Mouse (Mus musculus): Measurements from ENCODE around the gene Gsta2. TPM values are rescaled to one million over a fixed set of nuclear protein-coding genes. Genes with fewer than 3 reads are reported as not detected.

Gene Gsta2
- 301 and 320 TPM in 2 replicates for polyA plus RNA-seq (2015; fragmentation: Nextera tagmentation; extraction: Ambion mirVana)

- no peak within 1 kb of the TSS for H3K9ac ChIP-seq (ENCODE audit: low read depth, low read length)
- no peaks in the 10 kb centered on the region for H3K36me3 ChIP-seq (ENCODE audit: insufficient read depth, low read length)
- no peaks in the 10 kb centered on the region for H3K9me3 ChIP-seq (replicated peaks; ENCODE audit: low read length)
- no peaks in the 10 kb centered on the region for H3K27me3 ChIP-seq (ENCODE audit: insufficient read depth, low read length)
- H3K4me3 ChIP-seq (replicated peaks; ENCODE audit: low read depth, low read length) = no peak within 1 kb of the TSS
- WGBS = 89% methylated on average over 8 of the region's 8 CpGs
- no peak for TF ChIP-seq CTCF (IDR thresholded peaks at IDR 0.05; ENCODE audit: low read depth)
- no peak for ATAC-seq (replicated peaks; ENCODE audit: low FRiP score, low read depth)
- no peaks in the 10 kb centered on the region for H3K4me1 ChIP-seq (replicated peaks; ENCODE audit: insufficient read depth, low read length)
- no peak within 1 kb of the TSS; the same call in 1 of the 2 replicates for H3K27ac ChIP-seq
- no peak for DNase-seq (ENCODE audit: low spot score)
- no peak within 1 kb of the TSS for H3K4me2 ChIP-seq (ENCODE audit: low read length)
These were observed at the start of gene Gsta2 for GRCm38 (mm10) chr9:78355611-78356010. Gsta2 (minus strand) TSS chr9:78355788.

GRCm38 (mm10) chr9:78401596-78401995 is 46.0 kb upstream of the Gsta2 start:
- TF ChIP-seq CTCF (IDR thresholded peaks at IDR 0.05; ENCODE audit: low read depth) = no peak
- Histone ChIP-seq H3K27ac (no peak overlapping the region), H3K4me2 (ENCODE audit: low read length) (no peak overlapping the region), H3K9me3 (replicated peaks; ENCODE audit: low read length) (no peaks in the 10 kb centered on the region), H3K4me3 (replicated peaks; ENCODE audit: low read depth, low read length) (no peak overlapping the region), H3K27me3 (ENCODE audit: insufficient read depth, low read length) (0 out of 2 replicates have a peak, but pooled peaks cover 4% of the 10 kb centered on the region), H3K4me1 (replicated peaks; ENCODE audit: insufficient read depth, low read length) (no peaks in the 10 kb centered on the region), H3K36me3 (ENCODE audit: insufficient read depth, low read length) (no peaks in the 10 kb centered on the region), H3K9ac (ENCODE audit: low read depth, low read length) (no peak overlapping the region)
- ATAC-seq (replicated peaks; ENCODE audit: low FRiP score, low read depth) = no peak
- 97% methylated on average over 7 of the region's 7 CpGs for WGBS
- no peak for DNase-seq (ENCODE audit: low spot score)

GRCm38 (mm10) chr9:78400570-78400969 is 45.0 kb upstream of the Gsta2 start:
- TF ChIP-seq CTCF (IDR thresholded peaks at IDR 0.05; ENCODE audit: low read depth) = no peak
- Histone ChIP-seq H3K9ac (ENCODE audit: low read depth, low read length) (no peak overlapping the region), H3K4me2 (ENCODE audit: low read length) (no peak overlapping the region), H3K4me1 (replicated peaks; ENCODE audit: insufficient read depth, low read length) (peaks cover 6% of the 10 kb centered on the region), H3K27me3 (ENCODE audit: insufficient read depth, low read length) (peaks cover 11% of the 10 kb centered on the region; the same call in 1 of the 2 replicates), H3K9me3 (replicated peaks; ENCODE audit: low read length) (no peaks in the 10 kb centered on the region), H3K36me3 (ENCODE audit: insufficient read depth, low read length) (no peaks in the 10 kb centered on the region), H3K4me3 (replicated peaks; ENCODE audit: low read depth, low read length) (no peak overlapping the region), H3K27ac (no peak overlapping the region)
- DNase-seq (ENCODE audit: low spot score) (no peak), ATAC-seq (replicated peaks; ENCODE audit: low FRiP score, low read depth) (no peak)
- 65% methylated on average over 5 of the region's 5 CpGs for WGBS

- no peak for TF ChIP-seq CTCF (IDR thresholded peaks at IDR 0.05; ENCODE audit: low read depth)
- Histone ChIP-seq H3K4me2 (ENCODE audit: low read length) (peak overlapping the region; percentile 54; the same call in 1 of the 2 replicates), H3K9me3 (replicated peaks; ENCODE audit: low read length) (no peaks in the 10 kb centered on the region), H3K36me3 (ENCODE audit: insufficient read depth, low read length) (no peaks in the 10 kb centered on the region), H3K4me1 (replicated peaks; ENCODE audit: insufficient read depth, low read length) (peaks cover 6% of the 10 kb centered on the region), H3K4me3 (replicated peaks; ENCODE audit: low read depth, low read length) (0 out of 2 replicates have a peak overlapping the region, but pooled peaks have one; percentile 37), H3K27ac (no peak overlapping the region), H3K9ac (ENCODE audit: low read depth, low read length) (no peak overlapping the region), H3K27me3 (ENCODE audit: insufficient read depth, low read length) (peaks cover 16% of the 10 kb centered on the region)
- DNase-seq (ENCODE audit: low spot score) (no peak), ATAC-seq (replicated peaks; ENCODE audit: low FRiP score, low read depth) (no peak)
- WGBS = 64% methylated on average over 9 of the region's 9 CpGs
These were observed 40.9 kb upstream of the Gsta2 start for GRCm38 (mm10) chr9:78396517-78396916.

GRCm38 (mm10) chr9:78395630-78396351 is 40.2 kb upstream of the Gsta2 start, which contains the start of gene Ddx43:
Ddx43 (plus strand) TSS chr9:78395777.
- WGBS = 2% methylated on average over 83 of the region's 93 CpGs
- no peak within 1 kb of the TSS for H3K27ac ChIP-seq
- H3K9ac ChIP-seq (ENCODE audit: low read depth, low read length) = peak within 1 kb of the TSS; percentile 46; the same call in 1 of the 2 replicates
- peak within 1 kb of the TSS; percentile 54 for H3K4me2 ChIP-seq (ENCODE audit: low read length)
- no peaks in the 10 kb centered on the region for H3K9me3 ChIP-seq (replicated peaks; ENCODE audit: low read length)
- peaks cover 16% of the 10 kb centered on the region for H3K27me3 ChIP-seq (ENCODE audit: insufficient read depth, low read length)
- DNase-seq (ENCODE audit: low spot score) (peak; percentile 70), ATAC-seq (replicated peaks; ENCODE audit: low FRiP score, low read depth) (peak; percentile 91)
- no peak for TF ChIP-seq CTCF (IDR thresholded peaks at IDR 0.05; ENCODE audit: low read depth)
- H3K36me3 ChIP-seq (ENCODE audit: insufficient read depth, low read length) = no peaks in the 10 kb centered on the region
- H3K4me3 ChIP-seq (replicated peaks; ENCODE audit: low read depth, low read length) = peak within 1 kb of the TSS; percentile 37
- H3K4me1 ChIP-seq (replicated peaks; ENCODE audit: insufficient read depth, low read length) = peaks cover 6% of the 10 kb centered on the region

- no peak for TF ChIP-seq CTCF (IDR thresholded peaks at IDR 0.05; ENCODE audit: low read depth)
- peak overlapping the region; percentile 54 for H3K4me2 ChIP-seq (ENCODE audit: low read length)
- DNase-seq (ENCODE audit: low spot score) = no peak
- no peak overlapping the region; the same call in 1 of the 2 replicates for H3K4me3 ChIP-seq (replicated peaks; ENCODE audit: low read depth, low read length)
- H3K27me3 ChIP-seq (ENCODE audit: insufficient read depth, low read length) = peaks cover 16% of the 10 kb centered on the region
- H3K9ac ChIP-seq (ENCODE audit: low read depth, low read length) = no peak overlapping the region
- H3K27ac ChIP-seq = no peak overlapping the region
- WGBS = 31% methylated on average over 11 of the region's 11 CpGs
- no peak for ATAC-seq (replicated peaks; ENCODE audit: low FRiP score, low read depth)
- H3K4me1 ChIP-seq (replicated peaks; ENCODE audit: insufficient read depth, low read length) = peaks cover 6% of the 10 kb centered on the region
- H3K9me3 ChIP-seq (replicated peaks; ENCODE audit: low read length) = no peaks in the 10 kb centered on the region
- H3K36me3 ChIP-seq (ENCODE audit: insufficient read depth, low read length) = no peaks in the 10 kb centered on the region
These were observed 39.6 kb upstream of the Gsta2 start for GRCm38 (mm10) chr9:78395244-78395629.

Data from kidney, postnatal 0 days (tissue).